8 mouse cellular contexts compared by ENCODE assay signal in genomic region chr2:25371764-25372643, GRCm38 (mm10). TPM values are rescaled to one million over a fixed set of nuclear protein-coding genes. Genes with fewer than 3 reads are reported as not detected.
DNase-seq lines count a peak whose midpoint lies in the region; ATAC-seq and TF ChIP-seq lines count a peak whose summit lies in the region.

Gene Sapcd2, plus strand, starts transcription at chr2:25372321.

- H3K36me3 ChIP-seq in ES-Bruce4 (ENCODE audit: control insufficient read depth, insufficient read depth, low read length, poor library complexity, severe bottlenecking) = peaks cover 8% of the 10 kb centered on the region; the same call in 1 of the 2 replicates
- peaks cover 3% of the 10 kb centered on the region; the same call in 1 of the 2 replicates for H3K36me3 ChIP-seq in forebrain, embryonic 11.5 days (ENCODE audit: control insufficient read depth, insufficient read depth, low read length)
- peaks cover 2% of the 10 kb centered on the region; the same call in 1 of the 2 replicates for H3K36me3 ChIP-seq in heart, embryonic 16.5 days (ENCODE audit: control insufficient read depth, insufficient read depth)
- peaks cover 29% of the 10 kb centered on the region for H3K36me3 ChIP-seq in liver, embryonic 13.5 days
- H3K36me3 ChIP-seq in stomach, embryonic 14.5 days (ENCODE audit: control insufficient read depth, insufficient read depth, low read length) = peaks cover 9% of the 10 kb centered on the region

- peak; percentile 87 for TF ChIP-seq POLR2A in ES-Bruce4 (IDR thresholded peaks at IDR 0.05; ENCODE audit: insufficient read depth, low read length)

- peak within 1 kb of the TSS; percentile 74 for H3K9ac ChIP-seq in ES-Bruce4 (ENCODE audit: low read depth, poor library complexity, severe bottlenecking)
- peak within 1 kb of the TSS; percentile 90 for H3K9ac ChIP-seq in forebrain, embryonic 11.5 days (ENCODE audit: low read length)
- H3K9ac ChIP-seq in heart, embryonic 16.5 days (ENCODE audit: low read length) = peak within 1 kb of the TSS; percentile 72
- peak within 1 kb of the TSS; percentile 81 for H3K9ac ChIP-seq in liver, embryonic 13.5 days
- H3K9ac ChIP-seq in stomach, embryonic 14.5 days (replicated peaks; ENCODE audit: low read depth, low read length) = peak within 1 kb of the TSS; percentile 62

- peak within 1 kb of the TSS; percentile 72 for H3K27ac ChIP-seq in ES-Bruce4 (ENCODE audit: insufficient read depth, low read length)
- peak within 1 kb of the TSS; percentile 87 for H3K27ac ChIP-seq in forebrain, embryonic 11.5 days (ENCODE audit: low read depth, low read length)
- H3K27ac ChIP-seq in heart, embryonic 16.5 days (ENCODE audit: low read length) = peak within 1 kb of the TSS; percentile 60; the same call in 1 of the 2 replicates
- H3K27ac ChIP-seq in liver, embryonic 13.5 days = peak within 1 kb of the TSS; percentile 87
- peak within 1 kb of the TSS; percentile 89 for H3K27ac ChIP-seq in stomach, embryonic 14.5 days (ENCODE audit: low read length)

- under 1% methylated on average over 65 of the region's 65 CpGs for WGBS in forebrain, embryonic 11.5 days
- WGBS in heart, embryonic 16.5 days = 1% methylated on average over 64 of the region's 65 CpGs
- 1% methylated on average over 65 of the region's 65 CpGs for WGBS in liver, embryonic 13.5 days (ENCODE audit: insufficient replicate concordance)
- WGBS in stomach, embryonic 14.5 days = under 1% methylated on average over 65 of the region's 65 CpGs

- H3K27me3 ChIP-seq in ES-Bruce4 (ENCODE audit: control insufficient read depth, insufficient read depth, low read length, poor library complexity, severe bottlenecking) = no peaks in the 10 kb centered on the region
- no peaks in the 10 kb centered on the region for H3K27me3 ChIP-seq in forebrain, embryonic 11.5 days (ENCODE audit: control insufficient read depth, insufficient read depth, low read length)
- H3K27me3 ChIP-seq in heart, embryonic 16.5 days (ENCODE audit: control insufficient read depth, insufficient read depth, low read length) = peaks cover 2% of the 10 kb centered on the region
- H3K27me3 ChIP-seq in liver, embryonic 13.5 days = peaks cover 2% of the 10 kb centered on the region
- H3K27me3 ChIP-seq in stomach, embryonic 14.5 days (ENCODE audit: control insufficient read depth, insufficient read depth, low read length) = no peaks in the 10 kb centered on the region

- no peaks in the 10 kb centered on the region for H3K9me3 ChIP-seq in ES-Bruce4 (replicated peaks; ENCODE audit: control insufficient read depth, insufficient read depth, low read length, poor library complexity, severe bottlenecking)
- no peaks in the 10 kb centered on the region for H3K9me3 ChIP-seq in forebrain, embryonic 11.5 days (ENCODE audit: control insufficient read depth, low read length)
- H3K9me3 ChIP-seq in heart, embryonic 16.5 days (replicated peaks; ENCODE audit: control insufficient read depth, low read length) = no peaks in the 10 kb centered on the region
- H3K9me3 ChIP-seq in liver, embryonic 13.5 days (replicated peaks) = no peaks in the 10 kb centered on the region
- no peaks in the 10 kb centered on the region for H3K9me3 ChIP-seq in stomach, embryonic 14.5 days (ENCODE audit: control insufficient read depth, low read depth, low read length)

- no peaks in the 10 kb centered on the region for H3K4me1 ChIP-seq in ES-Bruce4 (ENCODE audit: control insufficient read depth, insufficient read depth, low read length)
- peaks cover 19% of the 10 kb centered on the region for H3K4me1 ChIP-seq in forebrain, embryonic 11.5 days (replicated peaks; ENCODE audit: control insufficient read depth, insufficient read depth, low read length)
- H3K4me1 ChIP-seq in heart, embryonic 16.5 days (ENCODE audit: control insufficient read depth, insufficient read depth, low read length) = peaks cover 16% of the 10 kb centered on the region
- peaks cover 75% of the 10 kb centered on the region for H3K4me1 ChIP-seq in liver, embryonic 13.5 days (replicated peaks)
- H3K4me1 ChIP-seq in stomach, embryonic 14.5 days (ENCODE audit: control insufficient read depth, insufficient read depth, low read length) = peaks cover 22% of the 10 kb centered on the region; the same call in 1 of the 2 replicates

- TF ChIP-seq CTCF in ES-Bruce4 (IDR thresholded peaks at IDR 0.05; ENCODE audit: low read depth, low read length) = no peak

- no peak for TF ChIP-seq EP300 in ES-Bruce4 (IDR thresholded peaks at IDR 0.05; ENCODE audit: insufficient read depth, low read depth, low read length)

- peak within 1 kb of the TSS; percentile 94 for H3K4me3 ChIP-seq in ES-Bruce4 (ENCODE audit: low read depth, low read length)
- H3K4me3 ChIP-seq in forebrain, embryonic 11.5 days (ENCODE audit: low read depth, low read length) = peak within 1 kb of the TSS; percentile 83
- H3K4me3 ChIP-seq in heart, embryonic 16.5 days (ENCODE audit: low read length) = peak within 1 kb of the TSS; percentile 66
- peak within 1 kb of the TSS; percentile 88 for H3K4me3 ChIP-seq in liver, embryonic 13.5 days (replicated peaks)
- peak within 1 kb of the TSS; percentile 63 for H3K4me3 ChIP-seq in stomach, embryonic 14.5 days (ENCODE audit: low read depth, low read length)

- H3K4me2 ChIP-seq in forebrain, embryonic 11.5 days (ENCODE audit: low read depth, low read length, severe bottlenecking) = peak within 1 kb of the TSS; percentile 96
- peak within 1 kb of the TSS; percentile 89 for H3K4me2 ChIP-seq in heart, embryonic 16.5 days (ENCODE audit: low read depth, low read length)
- H3K4me2 ChIP-seq in liver, embryonic 13.5 days = peak within 1 kb of the TSS; percentile 99
- peak within 1 kb of the TSS; percentile 89 for H3K4me2 ChIP-seq in stomach, embryonic 14.5 days (replicated peaks; ENCODE audit: low read depth, low read length)

- DNase-seq in c-Kit-positive CD71-positive TER-119-negative erythroid progenitor cells, embryonic 14.5 days (ENCODE audit: low read depth) = peak; percentile 86
- DNase-seq in forebrain, embryonic 11.5 days (ENCODE audit: low spot score) = peak; percentile 93
- peak; percentile 90 to 95 for DNase-seq in kidney, postnatal 25 days
- DNase-seq in liver, embryonic 13.5 days = peak; percentile 88
- peak; percentile 78 to 85 for DNase-seq in natural killer cell, adult 2 months (ENCODE audit: low spot score in 2 of 2)

- ATAC-seq in forebrain, embryonic 11.5 days (replicated peaks; ENCODE audit: low FRiP score) = peak; percentile 96
- ATAC-seq in heart, embryonic 16.5 days (replicated peaks; ENCODE audit: extremely low read depth, insufficient read depth, low FRiP score) = peak; percentile 93
- ATAC-seq in liver, embryonic 13.5 days (ENCODE audit: low read depth) = peak; percentile 83
- ATAC-seq in stomach, embryonic 14.5 days (ENCODE audit: insufficient number of reproducible peaks, insufficient read depth, low FRiP score, low read depth) = peak; percentile 91

RNA-seq across cellular contexts. Expression of gene Sapcd2, which starts in this region (rescaled TPM):
- polyA plus RNA-seq in ES-Bruce4 (2011; ENCODE audit: insufficient read depth, insufficient read length, low read depth, missing spikeins) = 19.2 and 22.4 TPM in 2 replicates
- 79.0 and 85.0 TPM in 2 replicates for polyA plus RNA-seq in forebrain, embryonic 11.5 days (2014; fragmentation: Nextera tagmentation; extraction: Ambion mirVana)
- polyA plus RNA-seq in heart, embryonic 16.5 days (2015; fragmentation: Nextera tagmentation; extraction: Ambion mirVana) = 21.1 and 22.5 TPM in 2 replicates
- 30.0 and 30.6 TPM in 2 replicates for polyA plus RNA-seq in liver, embryonic 13.5 days (2015; fragmentation: Nextera tagmentation; extraction: Ambion mirVana)
- polyA plus RNA-seq in stomach, embryonic 14.5 days (2014; fragmentation: Nextera tagmentation; extraction: Ambion mirVana) = 31.3 and 36.4 TPM in 2 replicates

Comparison
In these comparisons a context has a peak if more than half of its experiments do, and no peak if none do; other contexts are left out.
1. Peak in every context shown above with its lines: DNase-seq, ATAC-seq, H3K4me3 ChIP-seq and H3K27ac ChIP-seq.